Mouse (Mus musculus): ENCODE results near the gene Bbox1.

DNA sequence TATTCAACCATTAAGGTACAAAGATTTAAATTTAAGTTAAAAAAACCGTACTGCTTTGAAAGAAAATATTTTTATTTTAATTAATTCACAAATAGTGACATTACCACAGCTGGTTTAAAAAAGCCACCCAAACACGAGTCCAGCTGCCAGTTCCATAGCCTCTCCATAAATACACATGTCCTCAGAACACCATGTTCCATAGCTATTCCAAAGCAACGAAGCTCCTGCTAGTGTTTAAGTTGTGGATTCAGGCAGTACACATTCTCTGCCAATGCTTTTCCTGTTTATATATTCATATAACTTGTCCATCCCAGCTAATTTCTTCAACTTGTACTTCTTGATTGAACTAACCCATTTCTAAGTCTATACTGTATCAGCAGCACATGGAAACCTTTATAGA lies 49.5 kb upstream of the Bbox1 start:
- no peak for TF ChIP-seq POLR2A (IDR thresholded peaks at IDR 0.05; ENCODE audit: control insufficient read depth, low read depth, low read length)
- TF ChIP-seq CTCF (IDR thresholded peaks at IDR 0.05; ENCODE audit: control insufficient read depth, insufficient read depth, insufficient replicate concordance, low read depth, low read length) = no peak

Measured in testis, adult 2 months (tissue).